Mouse (Mus musculus) megakaryocyte, embryonic 14.5 days (primary cell): ENCODE data around the gene Creb3. TPM values are rescaled to one million over a fixed set of nuclear protein-coding genes. Genes with fewer than 3 reads are reported as not detected.

Source experiments
- H3K27me3 ChIP-seq: replicated peaks from 2 replicates; pipeline ENCODE3; 2012; ENCODE audit warnings: inconsistent platforms
- H3K36me3 ChIP-seq: replicated peaks from 2 replicates; pipeline ENCODE3; 2012; ENCODE audit warnings: low read length, inconsistent platforms, mixed read lengths
- H3K4me1 ChIP-seq: 2 replicates; pipeline ENCODE4 v1.6.1; 2012; ENCODE audit warnings: inconsistent platforms
- H3K4me3 ChIP-seq: replicated peaks from 2 replicates; pipeline ENCODE3; 2012; ENCODE audit warnings: moderate library complexity, mild to moderate bottlenecking, inconsistent platforms
- H3K9me3 ChIP-seq: 2 replicates; pipeline ENCODE4 v1.6.1; 2012; ENCODE audit warnings: inconsistent platforms
- FLI1 ChIP-seq: IDR thresholded peaks from 2 replicates; pipeline ENCODE4 v1.6.1; 2012; ENCODE audit warnings: low read length, inconsistent platforms, mixed read lengths
- GATA1 ChIP-seq: IDR thresholded peaks from 3 replicates; pipeline ENCODE4 v1.6.1; 2012; ENCODE audit warnings: mixed read lengths, low read length, inconsistent platforms, borderline replicate concordance
- polyA plus RNA-seq: library from polyadenylated mRNA; stranded (reverse); fragments of >175 nt; gene quantifications from 2 replicates; pipeline ENCODE4 v1.2.3, GENCODE M21; 2012; ENCODE audit warnings: low replicate concordance; ENCODE audit not compliant: insufficient read depth

The Creb3 gene
- polyA plus RNA-seq, 1 experiment = 2.7 TPM

DNA sequence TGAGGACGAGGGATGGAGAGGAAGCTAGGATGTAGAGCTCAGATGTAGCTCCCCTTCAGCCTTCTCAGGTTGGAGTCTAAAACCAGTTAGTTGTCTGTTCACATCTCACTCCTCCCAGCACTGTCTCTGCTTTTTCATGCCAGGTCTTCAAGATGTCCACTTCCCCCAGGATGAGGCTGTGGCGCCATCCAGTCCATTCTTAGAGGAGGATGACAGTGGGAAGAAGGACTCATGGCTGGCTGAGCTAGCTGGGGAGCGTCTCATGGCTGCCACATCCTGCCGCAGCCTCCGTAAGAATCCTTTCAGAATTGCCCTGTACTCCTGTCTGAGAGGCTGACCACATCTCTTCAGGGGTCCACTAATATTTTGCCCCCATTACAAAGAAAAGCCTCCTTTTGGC, 18.6 kb downstream of the Creb3 start:
- TF ChIP-seq GATA1 (no peak), FLI1 (no peak)
- peaks cover 90% of the 10 kb centered on the region for H3K4me1 ChIP-seq
- no peaks in the 10 kb centered on the region for H3K9me3 ChIP-seq
- H3K36me3 ChIP-seq = peaks cover 66% of the 10 kb centered on the region
- no peaks in the 10 kb centered on the region for H3K27me3 ChIP-seq
- H3K4me3 ChIP-seq = no peak overlapping the region

DNA sequence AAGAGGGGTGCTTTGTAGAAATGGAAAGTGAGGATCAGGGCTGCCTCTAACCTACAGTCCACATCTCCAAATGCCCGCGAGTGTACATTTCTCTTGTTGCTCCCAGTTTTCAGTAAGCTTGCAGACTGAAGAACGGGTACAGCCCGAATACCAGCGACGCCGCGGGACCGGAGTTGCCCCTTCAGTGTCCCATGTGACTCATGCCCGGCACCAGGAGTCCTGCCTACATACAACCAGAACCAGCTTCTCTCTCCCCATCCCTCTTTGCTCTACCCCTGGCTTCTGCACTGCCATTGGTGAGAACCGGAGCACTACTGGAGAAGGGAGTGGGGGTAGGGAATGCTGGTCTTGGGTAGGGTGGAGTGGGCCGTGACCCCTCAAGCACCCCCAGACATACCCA, 19.2 kb downstream of the Creb3 start:
- TF ChIP-seq GATA1 (no peak), FLI1 (no peak)
- H3K4me1 ChIP-seq = peaks cover 90% of the 10 kb centered on the region
- no peak overlapping the region for H3K4me3 ChIP-seq
- H3K36me3 ChIP-seq = peaks cover 69% of the 10 kb centered on the region
- no peaks in the 10 kb centered on the region for H3K27me3 ChIP-seq
- no peaks in the 10 kb centered on the region for H3K9me3 ChIP-seq

DNA sequence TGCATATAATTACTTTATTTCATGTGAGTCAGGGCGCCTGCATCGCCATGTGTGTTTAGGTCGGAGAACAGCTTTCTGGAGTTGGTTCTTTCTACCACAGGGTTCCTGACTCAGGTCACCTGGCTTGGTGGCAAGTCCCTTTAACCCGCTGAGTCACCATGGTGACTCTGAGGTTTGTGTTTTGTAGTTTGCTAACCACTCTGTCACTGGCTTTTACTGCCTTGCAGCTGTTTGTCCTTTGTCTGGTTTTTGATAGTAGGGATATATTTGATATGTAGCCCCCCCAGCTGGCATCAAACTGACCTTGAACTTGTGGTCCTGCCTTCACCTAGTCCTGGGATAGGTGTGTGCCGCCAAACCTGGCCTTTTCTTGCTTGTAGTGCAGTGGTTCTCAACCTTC, 20.1 kb downstream of the Creb3 start:
- no peak for TF ChIP-seq FLI1
- no peak for TF ChIP-seq GATA1
- Histone ChIP-seq H3K9me3 (no peaks in the 10 kb centered on the region), H3K4me1 (peaks cover 90% of the 10 kb centered on the region), H3K36me3 (peaks cover 73% of the 10 kb centered on the region), H3K27me3 (no peaks in the 10 kb centered on the region), H3K4me3 (no peak overlapping the region)

DNA sequence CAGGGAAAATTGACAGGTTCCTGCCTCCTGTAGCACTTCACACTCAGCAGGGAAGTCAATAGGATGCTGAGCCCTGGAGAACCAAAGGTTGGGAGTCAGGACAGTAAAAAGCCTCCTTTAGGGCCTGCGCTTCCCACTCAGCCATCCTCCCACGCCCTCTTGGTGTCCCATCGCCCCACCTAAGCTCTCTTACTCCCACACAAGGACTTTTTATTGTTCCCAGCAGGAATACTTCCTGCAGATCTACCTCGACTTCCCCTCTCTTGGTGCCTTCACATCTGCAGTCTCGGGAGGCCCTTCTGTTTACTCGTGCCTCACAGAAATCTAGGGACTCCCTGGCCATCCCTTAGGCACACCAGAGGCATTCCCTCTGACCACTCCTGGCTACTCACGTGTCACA, 21.3 kb downstream of the Creb3 start:
- Histone ChIP-seq H3K27me3 (no peaks in the 10 kb centered on the region), H3K36me3 (peaks cover 73% of the 10 kb centered on the region), H3K4me3 (no peak overlapping the region), H3K4me1 (peaks cover 92% of the 10 kb centered on the region), H3K9me3 (no peaks in the 10 kb centered on the region)
- TF ChIP-seq GATA1 = no peak
- TF ChIP-seq FLI1 = no peak

DNA sequence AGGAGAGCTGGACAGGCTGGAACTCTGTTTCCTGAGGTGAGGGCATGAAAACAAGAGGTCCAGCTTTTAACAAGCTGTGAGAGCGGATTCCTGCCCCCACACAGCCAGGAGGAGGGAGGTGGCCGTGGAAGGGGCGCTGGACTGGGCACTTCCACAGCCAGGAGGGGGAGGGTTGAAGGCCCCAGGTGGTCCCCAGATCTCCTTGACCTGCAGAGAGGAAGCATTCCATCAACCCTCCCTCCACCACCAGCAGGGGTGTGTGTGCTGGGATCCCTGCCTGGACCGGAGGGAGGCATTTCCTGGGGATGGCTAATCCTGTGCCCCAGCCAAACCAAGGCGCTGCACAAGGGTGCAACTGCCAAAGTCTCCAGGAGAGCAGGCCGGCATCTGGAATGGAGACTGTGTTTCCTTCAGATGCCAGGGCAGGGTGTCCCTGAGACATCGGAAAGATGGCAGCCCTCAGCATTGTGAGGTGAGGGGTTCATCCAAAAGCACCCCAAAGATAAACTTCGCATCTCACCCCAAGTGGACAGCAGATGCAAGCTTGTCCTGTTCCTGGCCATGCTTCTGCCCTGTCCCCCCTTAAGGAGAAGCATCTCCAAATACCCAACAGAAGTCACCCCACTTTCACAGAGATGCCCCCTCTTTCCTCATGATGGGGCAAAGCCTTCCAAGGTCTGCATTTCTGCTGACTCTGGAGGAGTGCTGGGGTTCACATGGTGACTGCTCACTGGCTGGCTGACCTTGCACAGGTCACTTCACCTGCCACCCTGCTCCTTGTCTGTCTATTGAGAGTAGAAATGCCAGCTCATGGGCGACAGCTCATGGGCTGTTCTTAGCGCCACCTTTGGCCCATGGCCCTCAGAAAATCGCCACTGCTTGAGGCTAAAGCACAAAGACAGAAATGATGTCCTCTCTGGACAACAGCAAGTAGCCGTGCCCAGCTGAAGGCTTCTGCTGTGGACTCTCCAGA, 22.6 kb downstream of the Creb3 start, which contains the start of gene Msmp:
Gene Msmp (minus strand): TSS at position 51 of the 973 bp plus-strand sequence.
- Histone ChIP-seq H3K36me3 (peaks cover 73% of the 10 kb centered on the region), H3K4me1 (peaks cover 98% of the 10 kb centered on the region)

DNA sequence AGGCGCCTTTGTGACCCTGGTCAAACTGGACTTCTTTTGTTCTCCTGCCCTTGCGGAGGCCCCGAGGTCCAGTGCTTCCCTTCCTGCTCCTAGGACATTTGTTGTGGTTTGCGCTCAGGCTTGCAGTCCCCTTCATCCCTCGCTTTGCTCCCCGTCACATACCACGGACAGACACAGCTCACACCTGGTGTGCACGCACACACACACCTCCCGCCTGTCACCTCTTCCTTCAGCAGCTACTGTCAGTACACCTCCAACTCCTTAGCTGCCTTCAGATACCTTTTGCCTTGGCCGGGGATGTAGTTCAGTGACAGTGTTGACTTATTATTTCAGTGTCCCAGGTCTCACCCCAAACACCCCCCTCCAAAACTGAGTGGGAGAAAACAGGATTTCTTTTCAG, 23.6 kb downstream of the Creb3 start:
- no peak for TF ChIP-seq GATA1
- TF ChIP-seq FLI1 = no peak
- Histone ChIP-seq H3K27me3 (no peaks in the 10 kb centered on the region), H3K36me3 (peaks cover 64% of the 10 kb centered on the region)

More for the DNA sequence above, 22.6 kb downstream of the Creb3 start, which contains the start of gene Msmp:
- H3K4me3 ChIP-seq = no peak within 1 kb of the TSS
- TF ChIP-seq GATA1 = no peak
- no peak for TF ChIP-seq FLI1
- no peaks in the 10 kb centered on the region for H3K27me3 ChIP-seq
- no peaks in the 10 kb centered on the region for H3K9me3 ChIP-seq

DNA sequence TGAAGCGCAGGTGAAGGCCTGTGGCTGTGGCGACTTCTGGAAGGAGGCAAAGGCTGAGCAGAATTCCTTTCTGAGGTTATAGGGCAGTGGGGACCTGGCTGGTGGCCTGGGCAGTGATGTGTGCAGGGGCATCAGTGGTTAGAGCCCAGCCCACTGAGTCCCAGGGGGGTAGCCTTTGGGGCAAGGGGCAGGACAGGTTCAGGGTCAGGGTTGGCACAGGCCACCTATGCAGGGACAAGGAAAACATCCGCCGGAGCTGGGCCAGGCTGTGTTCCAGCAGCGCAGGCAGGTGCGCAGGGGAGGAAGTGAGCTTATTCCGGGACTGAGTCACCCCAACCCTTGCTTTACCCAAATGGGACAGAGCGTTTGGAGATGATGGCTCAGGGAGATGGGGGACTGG, 24.3 kb downstream of the Creb3 start:
- Histone ChIP-seq H3K4me1 (peaks cover 86% of the 10 kb centered on the region), H3K27me3 (no peaks in the 10 kb centered on the region), H3K9me3 (no peaks in the 10 kb centered on the region), H3K4me3 (no peak overlapping the region), H3K36me3 (peaks cover 56% of the 10 kb centered on the region)
- no peak for TF ChIP-seq GATA1

More for the DNA sequence above, 23.6 kb downstream of the Creb3 start:
- peaks cover 92% of the 10 kb centered on the region for H3K4me1 ChIP-seq
- no peak overlapping the region for H3K4me3 ChIP-seq
- H3K9me3 ChIP-seq = no peaks in the 10 kb centered on the region

DNA sequence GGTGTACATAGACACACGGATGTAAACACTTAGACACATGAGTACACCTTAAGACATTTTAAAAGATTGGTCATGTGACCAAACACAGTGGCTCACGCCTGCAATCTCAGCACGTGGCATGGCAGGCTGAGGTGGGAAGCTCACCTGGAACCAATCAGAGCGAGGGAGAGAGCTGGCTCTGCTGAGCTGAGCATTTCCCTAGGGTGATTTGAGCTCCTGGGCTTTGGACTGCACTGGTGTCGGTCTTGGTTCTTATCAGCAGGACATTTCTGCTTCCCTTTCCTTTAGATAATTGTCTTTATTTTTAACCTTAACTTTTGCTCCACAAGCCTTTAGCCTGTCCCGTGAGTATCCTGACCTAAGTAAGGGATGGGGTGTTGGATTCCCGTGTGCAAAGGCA, 25.5 kb downstream of the Creb3 start:
- Histone ChIP-seq H3K4me3 (peak overlapping the region; percentile 18), H3K27me3 (no peaks in the 10 kb centered on the region), H3K4me1 (peaks cover 86% of the 10 kb centered on the region), H3K36me3 (peaks cover 44% of the 10 kb centered on the region), H3K9me3 (no peaks in the 10 kb centered on the region)
- TF ChIP-seq FLI1 (no peak), GATA1 (no peak; the same call in 2 of the 3 replicates)

DNA sequence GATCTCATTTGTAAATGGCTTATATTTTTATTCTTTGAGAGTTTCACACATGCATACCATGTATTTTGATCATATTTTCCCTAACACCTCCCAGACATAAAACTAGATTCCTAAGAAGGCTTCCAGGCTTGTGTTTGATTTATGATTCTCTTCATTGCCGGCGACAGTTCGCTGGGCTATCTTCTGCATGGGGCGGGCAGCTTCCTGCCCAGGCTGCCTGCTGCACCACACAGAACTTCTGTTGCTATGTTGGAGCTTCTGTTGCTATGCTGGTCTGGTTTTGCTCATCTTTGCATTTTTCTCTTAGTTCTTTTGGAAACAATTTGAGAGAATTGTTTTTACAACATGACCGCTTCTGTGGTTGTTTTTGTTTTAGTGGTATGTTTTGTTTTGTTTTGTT, 29.4 kb downstream of the Creb3 start:
- peaks cover 55% of the 10 kb centered on the region for H3K4me1 ChIP-seq
- H3K9me3 ChIP-seq = no peaks in the 10 kb centered on the region
- TF ChIP-seq GATA1 (no peak), FLI1 (no peak)
- no peaks in the 10 kb centered on the region for H3K27me3 ChIP-seq
- peak overlapping the region; percentile 28 for H3K4me3 ChIP-seq
- H3K36me3 ChIP-seq = peaks cover 6% of the 10 kb centered on the region

DNA sequence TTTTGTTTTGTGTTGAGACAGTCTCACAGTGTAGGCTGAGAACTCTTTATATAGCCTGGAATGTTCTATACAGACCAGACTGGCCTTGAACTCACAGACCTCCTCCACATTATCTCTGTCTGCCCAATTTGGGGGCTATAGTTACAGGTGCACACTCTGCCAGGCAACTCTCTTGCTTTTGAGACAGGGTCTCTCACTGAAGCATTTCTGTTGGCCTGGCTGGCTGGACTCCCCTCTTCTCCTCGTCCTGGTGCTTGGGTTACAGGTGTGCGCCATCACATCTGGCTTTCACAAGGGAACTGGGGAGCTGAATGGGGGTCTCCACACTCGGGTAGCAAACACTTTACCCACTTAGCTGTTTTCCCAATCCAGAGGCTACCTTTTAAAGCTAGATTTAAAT, 29.8 kb downstream of the Creb3 start:
- Histone ChIP-seq H3K4me3 (no peak overlapping the region), H3K4me1 (peaks cover 51% of the 10 kb centered on the region), H3K36me3 (peaks cover 2% of the 10 kb centered on the region), H3K27me3 (no peaks in the 10 kb centered on the region), H3K9me3 (no peaks in the 10 kb centered on the region)
- TF ChIP-seq GATA1 = no peak
- no peak for TF ChIP-seq FLI1
